Mouse (Mus musculus): Measurements from ENCODE around the gene Tspo.

Tspo gene

GRCm38 (mm10) chr15:83546029-83546428 is 17.4 kb upstream of the Tspo start:
- DNase-seq: no peak

- no peak for DNase-seq
These were observed 16.2 kb upstream of the Tspo start for GRCm38 (mm10) chr15:83547144-83547543.

GRCm38 (mm10) chr15:83550137-83550536 is 13.3 kb upstream of the Tspo start:
- DNase-seq: no peak

- DNase-seq: no peak
These were observed 9.6 kb upstream of the Tspo start for GRCm38 (mm10) chr15:83553831-83554230.

- DNase-seq: peak; percentile 88 to 92
These were observed 8.0 kb upstream of the Tspo start for GRCm38 (mm10) chr15:83555161-83555974.

- no peak for DNase-seq
These were observed 2.4 kb upstream of the Tspo start for GRCm38 (mm10) chr15:83560941-83561477.

- peak; percentile 82 to 87 for DNase-seq
These were observed 644 bp upstream of the Tspo start for GRCm38 (mm10) chr15:83562626-83563270.

- DNase-seq: peak; percentile 58 to 65
These were observed 662 bp downstream of the Tspo start for GRCm38 (mm10) chr15:83563857-83564651.

GRCm38 (mm10) chr15:83565434-83565833 is 2.0 kb downstream of the Tspo start:
- no peak for DNase-seq

GRCm38 (mm10) chr15:83566006-83566405 is 2.6 kb downstream of the Tspo start:
- no peak for DNase-seq

- DNase-seq: no peak
These were observed 4.3 kb downstream of the Tspo start for GRCm38 (mm10) chr15:83567728-83568127.

GRCm38 (mm10) chr15:83568544-83568943 is 5.2 kb downstream of the Tspo start:
- DNase-seq: no peak

GRCm38 (mm10) chr15:83569682-83570081 is 6.3 kb downstream of the Tspo start:
- DNase-seq: no peak

GRCm38 (mm10) chr15:83570641-83571040 is 7.2 kb downstream of the Tspo start:
- DNase-seq: no peak

- no peak for DNase-seq
These were observed 8.2 kb downstream of the Tspo start for GRCm38 (mm10) chr15:83571636-83572035.

- DNase-seq: no peak
These were observed 8.7 kb downstream of the Tspo start for GRCm38 (mm10) chr15:83572132-83572531.

- no peak for DNase-seq
These were observed 10.2 kb downstream of the Tspo start for GRCm38 (mm10) chr15:83573606-83574005.

GRCm38 (mm10) chr15:83574731-83575351 is 11.4 kb downstream of the Tspo start:
- no peak for DNase-seq

GRCm38 (mm10) chr15:83575543-83575942 is 12.2 kb downstream of the Tspo start:
- DNase-seq: no peak

GRCm38 (mm10) chr15:83576651-83577050 is 13.3 kb downstream of the Tspo start:
- DNase-seq: no peak

- no peak for DNase-seq
These were observed 19.5 kb downstream of the Tspo start for GRCm38 (mm10) chr15:83582931-83583330.

GRCm38 (mm10) chr15:83583419-83584156 is 20.2 kb downstream of the Tspo start:
- peak; percentile 58 to 61 for DNase-seq

All from thymus, postnatal 36 days (tissue).